Mouse (Mus musculus): ENCODE results near the gene Zfp663. TPM values are rescaled to one million over a fixed set of nuclear protein-coding genes. Genes with fewer than 3 reads are reported as not detected.

Gene Zfp663
- polyA plus RNA-seq, 1 experiment from 2014 or later = 3.2 TPM

DNA sequence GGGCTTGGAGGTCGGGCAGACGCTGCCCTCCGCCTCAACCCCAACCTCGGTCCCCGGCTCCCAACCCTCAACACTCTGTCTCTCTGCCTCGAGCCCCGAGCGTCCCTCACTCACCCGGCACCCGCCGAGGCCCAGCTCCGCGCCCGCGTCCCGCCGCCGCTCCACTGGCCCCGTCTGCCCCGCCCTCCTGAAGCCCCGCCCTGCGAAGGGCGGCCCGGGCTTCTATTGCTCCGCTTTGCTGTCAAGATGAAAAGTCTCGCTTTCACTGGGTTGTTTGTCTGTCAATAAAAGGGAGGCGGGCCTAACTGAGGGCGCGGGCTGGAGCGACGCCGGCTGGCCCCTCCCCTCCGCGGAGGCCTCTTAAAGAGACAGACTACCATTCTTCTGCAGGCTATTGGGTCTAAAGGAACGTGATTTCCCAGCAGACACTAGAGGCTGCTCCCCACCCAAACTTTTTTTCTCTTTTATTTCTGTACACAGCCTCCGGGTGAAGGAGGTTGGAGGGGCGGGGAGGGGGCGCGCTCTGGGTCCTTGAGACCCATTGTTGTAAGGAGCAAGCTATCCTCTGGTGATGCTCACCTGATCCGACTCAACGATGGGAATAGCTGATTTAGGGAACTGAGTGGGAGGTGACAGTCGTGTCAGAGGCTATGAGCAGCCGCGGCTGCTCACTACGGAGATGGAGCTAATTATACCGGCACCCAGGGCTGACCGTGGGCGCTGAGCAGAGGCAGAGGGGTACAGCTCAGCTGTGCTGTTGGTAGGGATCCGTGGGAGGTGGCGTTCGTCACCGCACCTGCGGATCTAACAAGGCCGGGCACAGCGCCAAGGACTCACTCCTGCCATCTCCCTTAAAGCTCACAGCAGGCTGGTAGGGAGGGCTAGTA, 42.0 kb downstream of the Zfp663 start, which contains the start of gene Elmo2:
Gene Elmo2 (minus strand): TSS at position 176 of the 887 bp plus-strand sequence.
- DNase-seq (ENCODE audit: low spot score) = peak; percentile 97
- Histone ChIP-seq H3K36me3 (replicated peaks) (peaks cover 13% of the 10 kb centered on the region; the same call in 1 of the 2 replicates), H3K9me3 (no peaks in the 10 kb centered on the region), H3K4me3 (peak within 1 kb of the TSS; percentile 68), H3K27me3 (replicated peaks; ENCODE audit: low read depth, poor library complexity, severe bottlenecking) (peaks cover 18% of the 10 kb centered on the region), H3K27ac (replicated peaks) (peak within 1 kb of the TSS; percentile 76), H3K4me1 (peaks cover 49% of the 10 kb centered on the region)
- under 1% methylated on average over 55 of the region's 55 CpGs for WGBS

DNA sequence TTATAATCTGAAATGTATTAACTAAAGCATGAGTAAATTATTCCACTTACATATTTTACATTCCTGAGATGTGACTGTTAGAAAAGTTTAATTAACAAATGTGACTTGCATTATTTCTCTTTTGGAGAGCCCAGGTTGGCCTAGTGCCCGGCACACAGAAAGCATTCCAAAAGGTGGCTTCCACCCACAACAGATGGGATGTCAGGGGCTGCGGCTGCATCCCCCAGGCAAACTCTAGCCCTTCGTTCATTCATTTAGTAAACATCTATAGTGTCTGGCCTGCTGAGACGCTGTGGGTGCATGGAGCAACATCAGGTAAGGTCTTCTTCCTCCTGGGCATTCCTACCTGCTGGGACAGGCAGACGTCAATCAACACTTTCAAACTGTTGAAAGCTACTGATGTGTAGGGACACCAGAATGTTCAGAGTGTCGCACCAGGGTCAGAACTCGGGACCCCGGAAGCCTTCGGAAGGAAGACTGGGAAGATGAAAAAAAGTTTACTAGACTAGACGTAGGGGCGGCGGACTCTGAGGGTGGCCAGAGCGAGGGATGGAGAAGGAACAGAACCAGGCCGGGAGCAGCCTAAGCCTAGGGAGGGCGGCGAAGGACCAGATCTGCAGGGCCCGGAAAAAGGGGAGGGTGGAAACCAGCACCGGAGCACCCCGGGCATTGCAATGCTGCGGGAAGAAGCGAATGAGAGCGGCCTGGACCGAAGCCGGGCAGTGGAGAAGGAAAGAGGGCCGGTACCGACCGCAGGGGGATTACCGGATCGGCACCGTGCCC, 42.8 kb downstream of the Zfp663 start:
- H3K4me3 ChIP-seq = peak overlapping the region; percentile 68
- 2% methylated on average over 30 of the region's 30 CpGs for WGBS
- H3K27ac ChIP-seq (replicated peaks) = peak overlapping the region; percentile 76
- peaks cover 18% of the 10 kb centered on the region for H3K27me3 ChIP-seq (replicated peaks; ENCODE audit: low read depth, poor library complexity, severe bottlenecking)
- H3K4me1 ChIP-seq = peaks cover 58% of the 10 kb centered on the region
- DNase-seq (ENCODE audit: low spot score) = no peak
- no peaks in the 10 kb centered on the region for H3K9me3 ChIP-seq
- H3K36me3 ChIP-seq (replicated peaks) = peaks cover 13% of the 10 kb centered on the region; the same call in 1 of the 2 replicates

DNA sequence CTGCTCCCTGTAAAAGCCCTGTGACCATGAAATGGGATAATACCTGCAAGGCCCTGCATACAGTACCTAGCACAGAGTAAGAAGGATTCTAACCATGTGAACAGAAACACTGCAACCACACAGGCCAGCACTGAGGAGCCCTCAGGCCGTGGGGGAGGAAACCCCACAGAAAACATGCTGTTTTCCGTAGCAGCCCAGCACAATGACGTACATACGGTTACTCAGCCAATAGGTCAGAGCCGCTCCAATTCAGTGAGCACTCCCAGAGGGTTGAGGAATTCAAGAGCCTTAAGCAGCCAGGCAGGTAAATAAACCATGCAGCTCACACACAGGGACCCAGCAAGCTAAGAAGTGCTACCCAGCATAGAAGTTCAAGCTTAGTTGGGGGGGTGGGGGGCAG, 44.6 kb downstream of the Zfp663 start:
- no peak for DNase-seq (ENCODE audit: low spot score)
- H3K9me3 ChIP-seq = no peaks in the 10 kb centered on the region
- no peak overlapping the region; the same call in 1 of the 2 replicates for H3K27ac ChIP-seq (replicated peaks)
- peaks cover 68% of the 10 kb centered on the region for H3K4me1 ChIP-seq
- H3K27me3 ChIP-seq (replicated peaks; ENCODE audit: low read depth, poor library complexity, severe bottlenecking) = peaks cover 17% of the 10 kb centered on the region
- H3K36me3 ChIP-seq (replicated peaks) = peaks cover 16% of the 10 kb centered on the region
- 40% methylated on average over 5 of the region's 5 CpGs for WGBS
- H3K4me3 ChIP-seq = peak overlapping the region; percentile 68; the same call in 1 of the 2 replicates

DNA sequence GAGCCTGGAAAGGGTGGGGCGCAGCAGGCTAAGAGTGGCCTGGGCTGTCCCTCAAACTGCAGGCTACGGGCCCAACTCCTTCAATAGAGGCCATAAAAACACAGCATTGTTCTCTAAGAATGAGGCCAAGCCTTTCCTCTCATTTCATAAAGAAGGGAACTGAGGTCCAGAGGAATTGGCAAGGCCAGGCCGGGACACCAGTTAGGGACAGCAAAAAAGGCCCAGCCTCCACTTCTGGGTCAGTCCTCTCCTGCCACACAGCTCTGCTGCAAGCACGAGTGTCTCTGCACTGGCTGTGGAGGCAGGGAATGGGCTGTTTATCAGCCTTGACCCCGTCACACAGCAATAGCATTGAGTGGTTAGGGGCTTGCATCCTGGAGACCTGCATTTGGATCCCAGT, 45.0 kb downstream of the Zfp663 start:
- WGBS = 74% methylated on average over 5 of the region's 5 CpGs
- H3K27me3 ChIP-seq (replicated peaks; ENCODE audit: low read depth, poor library complexity, severe bottlenecking) = peaks cover 12% of the 10 kb centered on the region
- H3K9me3 ChIP-seq = no peaks in the 10 kb centered on the region
- no peak overlapping the region for H3K27ac ChIP-seq (replicated peaks)
- peaks cover 16% of the 10 kb centered on the region for H3K36me3 ChIP-seq (replicated peaks)
- DNase-seq (ENCODE audit: low spot score) = no peak
- 0 out of 2 replicates have a peak overlapping the region, but pooled peaks have one; percentile 5 for H3K4me3 ChIP-seq
- H3K4me1 ChIP-seq = peaks cover 73% of the 10 kb centered on the region

DNA sequence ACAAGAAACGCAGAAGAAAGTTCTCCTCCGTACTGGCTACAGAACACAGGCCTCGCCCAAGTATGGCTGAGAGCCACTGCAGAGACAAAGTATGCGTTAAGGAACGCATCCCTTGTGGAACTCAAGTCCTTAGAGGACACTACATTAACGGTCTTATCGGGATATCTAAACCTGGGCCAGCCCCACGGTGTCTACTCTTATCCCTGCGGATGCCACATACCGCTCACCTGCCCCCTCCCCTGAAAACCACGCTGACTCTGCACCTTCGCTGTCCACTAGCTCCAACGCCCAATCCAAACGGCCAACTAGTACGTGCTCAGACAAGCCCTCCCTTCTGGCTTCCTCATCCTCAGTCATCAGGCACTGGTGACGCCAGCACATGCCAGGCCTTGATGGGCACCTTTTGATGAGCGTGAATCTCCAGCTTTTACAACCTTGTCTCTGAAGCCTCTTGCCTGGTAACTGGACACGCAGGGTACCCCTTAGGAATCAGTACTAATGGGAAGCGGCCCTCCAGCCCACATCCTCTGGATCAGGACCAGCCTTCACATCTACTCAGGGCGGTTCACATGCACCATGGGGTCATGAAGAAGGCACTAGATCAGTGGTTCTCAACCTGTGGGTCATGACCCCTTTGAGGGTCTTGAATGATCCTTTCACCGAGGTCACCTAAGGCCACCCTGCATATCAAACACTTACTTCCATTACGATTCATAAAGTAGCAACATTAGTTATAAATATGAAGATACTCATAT, 46.4 kb downstream of the Zfp663 start:
- 88% methylated on average over 22 of the region's 22 CpGs for WGBS
- H3K27me3 ChIP-seq (replicated peaks; ENCODE audit: low read depth, poor library complexity, severe bottlenecking) = no peaks in the 10 kb centered on the region

DNA sequence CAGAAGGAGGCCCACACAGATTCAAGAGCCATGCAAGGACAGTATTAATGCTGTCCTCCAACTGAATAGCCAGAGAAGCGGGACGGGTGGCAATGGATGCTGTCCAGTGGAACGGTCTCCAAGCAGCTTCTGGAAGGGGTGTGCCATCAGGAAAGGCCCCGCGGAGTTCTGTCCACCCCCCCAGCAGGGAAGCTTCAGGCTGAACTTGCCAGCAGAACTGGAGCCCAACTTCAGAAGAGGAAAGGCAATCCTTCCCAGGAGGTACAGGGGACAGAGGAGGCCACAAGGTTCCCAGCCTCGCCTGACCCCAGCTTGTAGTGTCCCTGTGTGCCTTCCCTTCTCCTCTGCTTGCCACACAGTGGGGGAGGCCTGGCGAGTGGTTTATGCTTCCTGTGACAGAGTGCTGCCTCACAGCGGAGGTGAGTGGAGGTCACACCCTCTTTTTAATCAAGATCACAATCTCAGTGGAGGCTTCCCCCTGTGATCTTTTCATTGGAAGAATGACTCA, 47.1 kb downstream of the Zfp663 start:
- Histone ChIP-seq H3K36me3 (replicated peaks) (peaks cover 16% of the 10 kb centered on the region), H3K4me1 (peaks cover 85% of the 10 kb centered on the region), H3K27ac (replicated peaks) (0 out of 2 replicates have a peak overlapping the region, but pooled peaks have one; percentile 16), H3K9me3 (no peaks in the 10 kb centered on the region), H3K27me3 (replicated peaks; ENCODE audit: low read depth, poor library complexity, severe bottlenecking) (no peaks in the 10 kb centered on the region), H3K4me3 (no peak overlapping the region)
- 65% methylated on average over 8 of the region's 8 CpGs for WGBS
- DNase-seq (ENCODE audit: low spot score) = no peak

More for the DNA sequence above, 46.4 kb downstream of the Zfp663 start:
- Histone ChIP-seq H3K36me3 (replicated peaks) (peaks cover 16% of the 10 kb centered on the region), H3K27ac (replicated peaks) (no peak overlapping the region), H3K4me1 (peaks cover 82% of the 10 kb centered on the region), H3K9me3 (no peaks in the 10 kb centered on the region), H3K4me3 (no peak overlapping the region)
- DNase-seq (ENCODE audit: low spot score) = no peak

DNA sequence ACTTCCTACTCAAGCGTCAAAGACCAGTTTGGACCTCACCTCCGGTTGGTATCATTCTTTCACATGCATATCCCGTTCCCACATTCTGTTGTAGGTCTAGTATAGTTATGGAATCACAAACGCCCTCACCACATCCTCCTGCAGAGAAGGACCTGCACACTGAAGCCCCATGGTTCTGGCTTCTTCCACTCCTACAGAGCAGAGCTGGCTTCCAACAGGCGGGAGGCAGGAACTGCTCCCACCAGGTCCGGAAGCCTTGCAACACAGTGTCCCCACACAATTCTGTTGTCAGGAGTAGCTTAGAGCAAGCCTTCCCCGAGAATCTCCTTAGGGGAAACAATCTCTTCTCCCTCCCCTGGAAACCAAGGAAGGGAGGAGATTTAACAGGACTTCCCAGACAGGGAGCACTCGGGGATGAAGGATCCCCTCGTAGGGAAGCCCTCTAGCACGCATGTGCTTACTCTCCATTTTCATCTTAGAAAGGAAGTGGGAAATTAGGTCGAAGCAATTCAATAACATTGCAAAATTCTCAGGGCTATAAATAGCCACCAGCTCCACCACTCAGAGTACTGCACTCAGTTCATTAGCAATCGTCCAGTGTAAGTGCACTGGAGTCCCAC, 47.9 kb downstream of the Zfp663 start:
- Histone ChIP-seq H3K9me3 (no peaks in the 10 kb centered on the region), H3K27ac (replicated peaks) (no peak overlapping the region), H3K27me3 (replicated peaks; ENCODE audit: low read depth, poor library complexity, severe bottlenecking) (no peaks in the 10 kb centered on the region), H3K36me3 (replicated peaks) (peaks cover 24% of the 10 kb centered on the region), H3K4me1 (peaks cover 92% of the 10 kb centered on the region), H3K4me3 (no peak overlapping the region)
- no peak for DNase-seq (ENCODE audit: low spot score)
- 72% methylated on average over 12 of the region's 12 CpGs for whole genome bisulfite sequencing

DNA sequence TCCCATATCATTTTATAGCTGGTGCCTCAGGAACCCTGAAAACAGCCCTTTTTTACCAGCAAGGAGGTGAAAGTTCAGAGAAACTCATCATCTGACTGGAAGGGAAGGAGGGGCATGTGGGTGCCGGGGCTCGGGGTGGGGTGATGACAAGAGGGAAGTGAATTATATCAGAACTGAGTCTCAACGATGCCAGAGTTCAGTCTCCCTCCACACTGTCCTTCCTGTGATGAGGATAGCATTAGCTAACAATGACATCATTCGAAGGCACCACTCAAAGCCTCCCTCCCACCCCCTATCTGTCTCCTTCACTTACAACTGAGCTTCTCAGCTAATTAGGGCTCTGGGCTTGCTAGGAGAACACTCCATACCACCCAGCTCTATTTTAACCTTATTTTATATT, 49.0 kb downstream of the Zfp663 start:
- Histone ChIP-seq H3K27ac (replicated peaks) (no peak overlapping the region), H3K9me3 (no peaks in the 10 kb centered on the region), H3K4me1 (peaks cover 82% of the 10 kb centered on the region), H3K36me3 (replicated peaks) (peaks cover 35% of the 10 kb centered on the region), H3K4me3 (no peak overlapping the region), H3K27me3 (replicated peaks; ENCODE audit: low read depth, poor library complexity, severe bottlenecking) (no peaks in the 10 kb centered on the region; the same call in 1 of the 2 replicates)
- WGBS = 78% methylated on average over 4 of the region's 4 CpGs
- DNase-seq (ENCODE audit: low spot score) = no peak

DNA sequence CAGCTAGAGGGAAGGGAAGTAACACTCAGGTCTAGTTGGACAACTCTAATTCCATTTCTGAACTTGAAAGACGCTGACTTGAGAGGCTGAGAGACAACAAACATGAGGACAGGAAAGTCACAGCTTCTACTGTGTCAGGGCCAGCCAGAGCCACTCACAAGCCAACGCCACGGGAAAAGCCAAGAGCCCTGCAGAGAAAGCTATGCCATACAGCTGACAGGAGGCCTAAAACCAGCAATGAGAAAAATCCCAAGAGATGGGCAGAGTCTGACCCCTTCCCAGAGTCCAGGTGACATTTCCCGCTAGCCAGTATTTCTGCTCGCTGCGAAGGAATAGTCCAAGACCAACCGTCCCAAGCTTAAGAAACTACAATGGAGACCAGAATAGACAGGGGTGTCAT, 49.6 kb downstream of the Zfp663 start:
- WGBS = 90% methylated on average over 7 of the region's 7 CpGs
- Histone ChIP-seq H3K27ac (replicated peaks) (no peak overlapping the region), H3K4me1 (peaks cover 79% of the 10 kb centered on the region), H3K4me3 (no peak overlapping the region), H3K27me3 (replicated peaks; ENCODE audit: low read depth, poor library complexity, severe bottlenecking) (no peaks in the 10 kb centered on the region; the same call in 1 of the 2 replicates), H3K9me3 (no peaks in the 10 kb centered on the region), H3K36me3 (replicated peaks) (peaks cover 41% of the 10 kb centered on the region)
- no peak for DNase-seq (ENCODE audit: low spot score)

DNA sequence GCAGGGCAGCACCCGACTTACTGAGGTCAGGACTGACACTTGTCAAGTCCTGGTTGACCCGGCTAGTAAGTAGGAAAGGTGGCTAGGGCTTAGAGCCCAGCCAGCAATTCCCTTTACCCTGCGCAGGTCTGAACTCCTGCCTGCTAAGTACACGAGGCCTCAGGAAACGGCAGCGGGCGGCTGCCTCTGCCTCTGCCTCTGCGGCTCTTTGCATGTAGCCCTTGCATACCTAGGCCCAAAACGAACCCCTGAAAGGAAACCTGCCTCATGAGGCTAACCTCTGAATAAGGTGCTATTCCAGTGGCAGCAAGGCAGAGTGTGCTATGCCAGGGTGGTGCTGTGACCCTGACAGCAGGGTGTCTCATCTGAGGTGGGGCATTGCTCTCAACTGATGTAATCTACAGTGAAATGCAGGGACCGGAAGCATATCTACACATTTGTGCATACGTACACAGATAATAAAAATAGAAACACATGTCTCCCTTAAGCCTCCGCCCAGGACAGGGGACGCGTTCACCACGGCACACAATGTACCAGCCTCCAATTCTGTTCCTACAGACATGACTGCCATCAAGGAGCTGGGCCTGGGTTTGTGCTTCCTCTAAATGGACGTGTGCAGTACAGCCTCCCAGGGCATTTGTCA, 50.8 kb downstream of the Zfp663 start:
- Histone ChIP-seq H3K27ac (replicated peaks) (peak overlapping the region; percentile 71), H3K4me3 (peak overlapping the region; percentile 11; the same call in 1 of the 2 replicates), H3K9me3 (no peaks in the 10 kb centered on the region), H3K4me1 (peaks cover 74% of the 10 kb centered on the region), H3K36me3 (replicated peaks) (peaks cover 47% of the 10 kb centered on the region), H3K27me3 (replicated peaks; ENCODE audit: low read depth, poor library complexity, severe bottlenecking) (no peaks in the 10 kb centered on the region; the same call in 1 of the 2 replicates)
- WGBS = 60% methylated on average over 16 of the region's 16 CpGs
- no peak for DNase-seq (ENCODE audit: low spot score)

DNA sequence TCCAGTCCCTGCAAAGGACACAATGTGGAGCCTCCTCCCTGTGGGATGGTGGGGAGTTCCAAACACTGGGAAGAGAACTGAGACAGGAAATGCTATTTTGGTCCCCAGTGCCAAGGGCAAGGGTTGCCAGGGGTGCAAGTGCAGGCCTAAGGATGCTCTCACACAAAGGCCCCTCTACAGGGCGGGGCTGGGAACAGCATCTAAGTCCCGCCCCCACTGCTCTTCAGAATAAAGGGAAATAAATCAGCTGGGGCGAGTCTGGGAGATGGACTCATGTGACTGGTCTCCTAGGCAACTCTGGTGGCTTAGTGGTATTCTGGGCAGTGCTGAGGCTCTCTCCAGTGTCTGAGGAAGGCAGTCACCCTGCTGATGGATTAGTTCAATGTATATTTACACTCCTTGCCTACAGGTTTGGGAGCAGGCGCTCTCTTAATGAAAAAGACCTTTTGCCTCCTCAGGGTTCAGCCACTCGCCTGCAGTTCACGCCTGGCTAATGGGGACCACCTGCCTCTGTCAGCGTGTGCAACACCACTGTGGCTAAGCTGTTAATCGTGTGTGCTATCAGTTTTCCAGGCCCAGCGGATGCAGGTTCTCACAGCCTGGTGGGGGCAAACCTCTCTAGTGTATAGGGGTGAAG, 51.6 kb downstream of the Zfp663 start:
- WGBS = 19% methylated on average over 9 of the region's 9 CpGs
- Histone ChIP-seq H3K9me3 (no peaks in the 10 kb centered on the region), H3K4me3 (peak overlapping the region; percentile 30), H3K36me3 (replicated peaks) (peaks cover 48% of the 10 kb centered on the region), H3K27ac (replicated peaks) (peak overlapping the region; percentile 71), H3K27me3 (replicated peaks; ENCODE audit: low read depth, poor library complexity, severe bottlenecking) (no peaks in the 10 kb centered on the region; the same call in 1 of the 2 replicates), H3K4me1 (peaks cover 74% of the 10 kb centered on the region)
- peak; percentile 73 for DNase-seq (ENCODE audit: low spot score)
